Mouse (Mus musculus): ENCODE data around the gene Tfcp2. TPM values are rescaled to one million over a fixed set of nuclear protein-coding genes. Genes with fewer than 3 reads are reported as not detected.

The Tfcp2 gene
- polyA plus RNA-seq (2017; shearing (Covaris generic)), result 10 to 100 TPM in 1 of 2 experiments, 1 to 10 TPM in 1; 10.0 to 10.5 TPM

GRCm38 (mm10) chr15:100551326-100552307 is at the start of gene Tfcp2:
TSS of gene Tfcp2 (minus strand) at chr15:100552008.

GRCm38 (mm10) chr15:100599276-100600046 is 47.7 kb upstream of the Tfcp2 start, which contains the start of gene Pou6f1:
TSS of gene Pou6f1 (minus strand) at chr15:100599984.

GRCm38 (mm10) chr15:100495102-100495501 is 56.7 kb downstream of the Tfcp2 start, which contains the start of gene Csrnp2:
TSS of gene Csrnp2 (minus strand) at chr15:100495488.

GRCm38 (mm10) chr15:100468295-100469188 is 83.3 kb downstream of the Tfcp2 start, which contains the start of gene Letmd1:
TSS of gene Letmd1 (plus strand) at chr15:100469023.

Other genes with a start within 250 kb of the Tfcp2 start
- 10 to 100 TPM in 1 of 2 experiments, 1 to 10 TPM in 1; 8.0 to 10.4 TPM for gene Mettl7a1, start 247.9 kb downstream of the Tfcp2 start, polyA plus RNA-seq (2017; shearing (Covaris generic))
- under 1 TPM; 0.11 to 0.82 TPM for gene Mettl7a3, start 217.1 kb downstream of the Tfcp2 start, polyA plus RNA-seq (2017; shearing (Covaris generic))
- gene Methig1, start 198.9 kb downstream of the Tfcp2 start, polyA plus RNA-seq (2017; shearing (Covaris generic)), result 1 to 10 TPM in 1 of 2 experiments, not detected in 1; 1.9 TPM
- not detected for gene Mettl7a2, start 198.8 kb downstream of the Tfcp2 start, polyA plus RNA-seq (2017; shearing (Covaris generic))
- gene Higd1c, start 187.5 kb downstream of the Tfcp2 start, polyA plus RNA-seq (2017; shearing (Covaris generic)), result under 1 TPM in 1 of 2 experiments, not detected in 1; 0.78 TPM
- 1 to 10 TPM in 1 of 2 experiments, under 1 TPM in 1; 0.68 to 2.5 TPM for gene Gm5475, start 129.9 kb downstream of the Tfcp2 start, polyA plus RNA-seq (2017; shearing (Covaris generic))
- 10 to 100 TPM; 23.2 to 36.7 TPM for gene Slc11a2, start 126.9 kb downstream of the Tfcp2 start, polyA plus RNA-seq (2017; shearing (Covaris generic))
- gene Letmd1, start 83.0 kb downstream of the Tfcp2 start, polyA plus RNA-seq (2017; shearing (Covaris generic)), result 10 to 100 TPM; 38.1 to 40.7 TPM
- gene Csrnp2, start 56.5 kb downstream of the Tfcp2 start, polyA plus RNA-seq (2017; shearing (Covaris generic)), result 1 to 10 TPM; 4.3 to 8.5 TPM
- gene Pou6f1, start 48.0 kb upstream of the Tfcp2 start, polyA plus RNA-seq (2017; shearing (Covaris generic)), result 10 to 100 TPM; 20.7 to 34.9 TPM
- 100 to 1,000 TPM; 557 to 627 TPM for gene Dazap2, start 63.3 kb upstream of the Tfcp2 start, polyA plus RNA-seq (2017; shearing (Covaris generic))
- gene Smagp, start 84.9 kb upstream of the Tfcp2 start, polyA plus RNA-seq (2017; shearing (Covaris generic)), result 1 to 10 TPM in 1 of 2 experiments, under 1 TPM in 1; 0.82 to 1.4 TPM
- 100 to 1,000 TPM; 640 to 761 TPM for gene Bin2, start 117.5 kb upstream of the Tfcp2 start, polyA plus RNA-seq (2017; shearing (Covaris generic))
- gene Cela1, start 135.9 kb upstream of the Tfcp2 start, polyA plus RNA-seq (2017; shearing (Covaris generic)), result 10 to 100 TPM in 1 of 2 experiments, 1 to 10 TPM in 1; 4.3 to 14.3 TPM
- gene Galnt6, start 177.4 kb upstream of the Tfcp2 start, polyA plus RNA-seq (2017; shearing (Covaris generic)), result 100 to 1,000 TPM; 148 to 178 TPM
- gene Slc4a8, start 209.7 kb upstream of the Tfcp2 start, polyA plus RNA-seq (2017; shearing (Covaris generic)), result 10 to 100 TPM; 12.1 to 17.9 TPM

Measured in inflammation-experienced regulatory T-cells (primary cell).